Mouse (Mus musculus) MEL (cell line): ENCODE results near the gene Ccdc159. TPM values are rescaled to one million over a fixed set of nuclear protein-coding genes. Genes with fewer than 3 reads are reported as not detected.

ENCODE experiments used
- DNase-seq: peaks from one replicate; pipeline ENCODE4 v3.0.0; 2011; ENCODE audit warnings: low read depth, low spot score
- H3K27ac ChIP-seq: 2 replicates; pipeline ENCODE4 v1.5.1; 2012; ENCODE audit warnings: low read depth, mild to moderate bottlenecking, control low read depth, low read length, moderate library complexity; ENCODE audit not compliant: control insufficient read depth
- H3K27me3 ChIP-seq, 2 experiments: fragments of 150-350 bp in 1 of 2; sonication (generic) in 1 of 2; 2 replicates each; pipeline ENCODE4 v1.6.1; 2012; ENCODE audit warnings: low read length in 2 of 2, mild to moderate bottlenecking in 2 of 2, improper control_type of control experiment in 1 of 2, moderate library complexity in 1 of 2; ENCODE audit not compliant: insufficient read depth in 2 of 2, control insufficient read depth in 1 of 2
- H3K36me3 ChIP-seq, 2 experiments: 2 replicates each; pipeline ENCODE4 v1.6.1; 2012 to 2014; ENCODE audit warnings: low read length in 2 of 2, improper control_type of control experiment in 1 of 2, inconsistent platforms in 1 of 2, mild to moderate bottlenecking in 1 of 2; ENCODE audit not compliant: insufficient read depth in 2 of 2, control insufficient read depth in 1 of 2
- H3K4me1 ChIP-seq, 2 experiments: fragments of 150-350 bp in 1 of 2; sonication (generic) in 1 of 2; 2 replicates each; pipeline ENCODE4 v1.6.1; 2012; ENCODE audit warnings: low read length in 2 of 2, improper control_type of control experiment in 1 of 2, mild to moderate bottlenecking in 1 of 2; ENCODE audit not compliant: insufficient read depth in 2 of 2, control insufficient read depth in 1 of 2
- H3K4me3 ChIP-seq, 2 experiments: fragments of 150-350 bp in 1 of 2; sonication (generic) in 1 of 2; 2 replicates each; pipeline ENCODE4 v1.5.1; 2012; ENCODE audit warnings: low read depth in 2 of 2, low read length in 2 of 2, mild to moderate bottlenecking in 2 of 2, moderate library complexity in 2 of 2, control low read depth in 1 of 2, improper control_type of control experiment in 1 of 2; ENCODE audit not compliant: control insufficient read depth in 1 of 2, insufficient read depth in 1 of 2
- H3K79me2 ChIP-seq: 2 replicates; pipeline ENCODE4 v1.6.1; 2012; ENCODE audit warnings: mild to moderate bottlenecking, low read length, moderate library complexity; ENCODE audit not compliant: control insufficient read depth, poor library complexity, insufficient read depth
- H3K9ac ChIP-seq: 2 replicates; pipeline ENCODE4 v1.6.1; 2012; ENCODE audit warnings: low read depth, mild to moderate bottlenecking, control low read depth, low read length, moderate library complexity; ENCODE audit not compliant: control insufficient read depth, poor library complexity, severe bottlenecking
- H3K9me3 ChIP-seq: fragments of 150-350 bp; sonication (generic); replicated peaks from 2 replicates; pipeline ENCODE4 v1.6.1; 2012; ENCODE audit warnings: mild to moderate bottlenecking, low read length, improper control_type of control experiment, moderate library complexity; ENCODE audit not compliant: insufficient read depth
- BHLHE40 ChIP-seq: IDR thresholded peaks from 2 replicates; pipeline ENCODE4 v1.6.1; 2012; ENCODE audit warnings: low read depth, mild to moderate bottlenecking, inconsistent platforms, low read length, improper control_type of control experiment, borderline replicate concordance
- CHD1 ChIP-seq: IDR thresholded peaks from 2 replicates; pipeline ENCODE4 v1.6.1; 2012; ENCODE audit warnings: low read depth, mild to moderate bottlenecking, inconsistent platforms, low read length, improper control_type of control experiment
- CTCF ChIP-seq, 3 experiments: IDR thresholded peaks in 2 of 3; conservative IDR thresholded peaks in 1 of 3; 2 replicates each; pipeline ENCODE4 v1.5.1; 2011 to 2012; ENCODE audit warnings: low read length in 3 of 3, low read depth in 2 of 3, mild to moderate bottlenecking in 2 of 3, improper control_type of control experiment in 1 of 3, inconsistent platforms in 1 of 3, mixed read lengths in 1 of 3, moderate library complexity in 1 of 3; ENCODE audit not compliant: control insufficient read depth in 1 of 3, insufficient read depth in 1 of 3, poor library complexity in 1 of 3, severe bottlenecking in 1 of 3
- GATA1 ChIP-seq: IDR thresholded peaks from 2 replicates; pipeline ENCODE4 v1.6.1; 2011; ENCODE audit warnings: low read depth, low read length, improper control_type of control experiment
- HCFC1 ChIP-seq: IDR thresholded peaks from 2 replicates; pipeline ENCODE4 v1.6.1; 2012; ENCODE audit warnings: low read depth, mild to moderate bottlenecking, inconsistent platforms, low read length, improper control_type of control experiment, moderate library complexity
- MEF2A ChIP-seq: IDR thresholded peaks from 2 replicates; pipeline ENCODE4 v1.6.1; 2014; ENCODE audit warnings: low read depth, mild to moderate bottlenecking, inconsistent platforms, low read length, improper control_type of control experiment; ENCODE audit not compliant: poor library complexity, insufficient replicate concordance, severe bottlenecking; ENCODE audit errors: extremely low read depth
- POLR2A ChIP-seq, 2 experiments: IDR thresholded peaks; 2 replicates each; pipeline ENCODE4 v1.6.1; 2011 to 2012; ENCODE audit warnings: low read length in 2 of 2, mild to moderate bottlenecking in 2 of 2, control low read depth in 1 of 2, improper control_type of control experiment in 1 of 2, low read depth in 1 of 2, moderate library complexity in 1 of 2; ENCODE audit not compliant: control insufficient read depth in 1 of 2, insufficient read depth in 1 of 2, poor library complexity in 1 of 2
- POLR2AphosphoS5 ChIP-seq: IDR thresholded peaks from 2 replicates; pipeline ENCODE4 v1.6.1; 2012; ENCODE audit warnings: low read depth, borderline replicate concordance, mild to moderate bottlenecking, inconsistent platforms, low read length, moderate library complexity, mixed read lengths
- RAD21 ChIP-seq: IDR thresholded peaks from 2 replicates; pipeline ENCODE4 v1.6.1; 2011; ENCODE audit warnings: mild to moderate bottlenecking, low read depth, low read length, improper control_type of control experiment
- TAL1 ChIP-seq: IDR thresholded peaks from 2 replicates; pipeline ENCODE4 v1.6.1; 2012; ENCODE audit warnings: mild to moderate bottlenecking, inconsistent platforms, low read length, moderate library complexity, mixed read lengths
- TCF12 ChIP-seq: IDR thresholded peaks from 2 replicates; pipeline ENCODE4 v1.6.1; 2014; ENCODE audit warnings: low read depth, mild to moderate bottlenecking, inconsistent platforms, low read length, improper control_type of control experiment, moderate library complexity
- UBTF ChIP-seq: IDR thresholded peaks from 2 replicates; pipeline ENCODE4 v1.6.1; 2012; ENCODE audit warnings: low read depth, mild to moderate bottlenecking, inconsistent platforms, low read length, improper control_type of control experiment, moderate library complexity, borderline replicate concordance; ENCODE audit not compliant: insufficient read depth
- ZC3H11A ChIP-seq: IDR thresholded peaks from 2 replicates; pipeline ENCODE4 v1.6.1; 2012; ENCODE audit warnings: low read depth, mild to moderate bottlenecking, inconsistent platforms, low read length, improper control_type of control experiment
- polyA plus RNA-seq, 2 experiments: library from polyadenylated mRNA; stranded (reverse) in 1 of 2; unstranded in 1 of 2; fragments of >175 nt in 1 of 2; fragments of >200 nt in 1 of 2; gene quantifications; 2 replicates each; pipeline versions ENCODE4 v1.2.1 to v1.2.4; 2012; ENCODE audit warnings: low replicate concordance in 2 of 2, low read depth in 1 of 2; ENCODE audit not compliant: insufficient read length in 2 of 2, insufficient read depth in 1 of 2, missing spikeins in 1 of 2
- total RNA-seq: library from RNA; depleted of rRNA; stranded (reverse); fragments of 300-350 nt; gene quantifications from 2 replicates; pipeline ENCODE4 v1.2.3, GENCODE M21; 2012

The Ccdc159 gene
- total and polyA plus RNA-seq, 3 experiments, result 1.0 to 6.4 TPM; not detected in 1

- no peaks in the 10 kb centered on the region for H3K79me2 ChIP-seq
- peaks cover 2 to 4% of the 10 kb centered on the region in 2 experiments; a peak in 2 of 4 replicates for H3K27me3 ChIP-seq
- DNase-seq, result no peak
- H3K9ac ChIP-seq, result no peak overlapping the region
- no peaks in the 10 kb centered on the region for H3K9me3 ChIP-seq
- no peak overlapping the region for H3K27ac ChIP-seq
- H3K4me3 ChIP-seq, result no peak overlapping the region
- peaks cover 0 to under 1% of the 10 kb centered on the region in 2 experiments; a peak in 2 of 4 replicates for H3K36me3 ChIP-seq
- peaks cover under 1% of the 10 kb centered on the region in 2 experiments; a peak in 3 of 4 replicates for H3K4me1 ChIP-seq
- no peak for TF ChIP-seq TAL1
- TF ChIP-seq BHLHE40, result no peak
- no peak for TF ChIP-seq RAD21
- no peak for TF ChIP-seq HCFC1
- no peak for TF ChIP-seq UBTF
- TF ChIP-seq TCF12, result no peak
- TF ChIP-seq CHD1, result no peak
- TF ChIP-seq MEF2A, result no peak
- no peak for TF ChIP-seq GATA1
- TF ChIP-seq POLR2AphosphoS5, result no peak
These were observed 42.0 kb downstream of the Ccdc159 start for GRCm38 (mm10) chr9:21969304-21969703.

DNA sequence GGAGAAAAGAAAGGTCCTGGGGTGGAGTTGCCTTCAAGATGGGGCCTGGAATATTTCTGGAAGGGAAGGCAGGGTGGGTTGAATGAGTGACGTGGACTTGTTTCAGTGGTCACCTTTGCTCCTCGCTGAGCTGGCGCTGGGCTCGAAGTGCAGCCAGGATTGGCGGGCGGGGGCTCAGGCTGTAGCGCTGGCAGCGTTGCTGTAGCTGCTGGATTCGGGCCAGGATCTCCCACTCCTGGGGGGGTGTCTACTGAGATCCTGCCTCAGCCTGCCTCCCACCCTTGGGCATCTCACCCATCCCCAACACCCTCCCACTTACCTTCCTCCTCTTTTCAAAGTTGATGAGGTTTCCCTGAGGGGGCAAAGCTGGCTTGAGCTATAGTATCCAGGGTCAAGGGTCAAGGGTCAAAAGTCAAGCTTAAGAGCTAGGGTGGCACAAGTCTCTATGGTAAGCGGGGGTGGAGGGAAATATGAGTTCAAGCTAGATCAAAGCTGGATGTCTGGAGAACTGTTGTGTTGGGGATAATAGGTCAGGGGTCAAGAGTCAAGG is 49.4 kb downstream of the Ccdc159 start:
- no peak overlapping the region for H3K4me3 ChIP-seq
- peaks cover 4 to 5% of the 10 kb centered on the region in 2 experiments; a peak in 3 of 4 replicates for H3K27me3 ChIP-seq
- TF ChIP-seq CTCF (IDR thresholded peaks at IDR 0.05 in 2 of 3, conservative IDR thresholded peaks at IDR 0.05 in 1 of 3; ENCODE audit: control insufficient read depth in 1 of 3, insufficient read depth in 1 of 3, low read depth in 2 of 3, low read length in 3 of 3, poor library complexity in 1 of 3, severe bottlenecking in 1 of 3) (peak in 1 of 3 experiments; percentile 3; a peak in 1 of 6 replicates), POLR2A (IDR thresholded peaks at IDR 0.05; ENCODE audit: control insufficient read depth in 1 of 2, insufficient read depth in 1 of 2, low read depth in 1 of 2, low read length in 2 of 2, poor library complexity in 1 of 2) (no peak)
- TF ChIP-seq, all 39 proteins: peak for 1

DNA sequence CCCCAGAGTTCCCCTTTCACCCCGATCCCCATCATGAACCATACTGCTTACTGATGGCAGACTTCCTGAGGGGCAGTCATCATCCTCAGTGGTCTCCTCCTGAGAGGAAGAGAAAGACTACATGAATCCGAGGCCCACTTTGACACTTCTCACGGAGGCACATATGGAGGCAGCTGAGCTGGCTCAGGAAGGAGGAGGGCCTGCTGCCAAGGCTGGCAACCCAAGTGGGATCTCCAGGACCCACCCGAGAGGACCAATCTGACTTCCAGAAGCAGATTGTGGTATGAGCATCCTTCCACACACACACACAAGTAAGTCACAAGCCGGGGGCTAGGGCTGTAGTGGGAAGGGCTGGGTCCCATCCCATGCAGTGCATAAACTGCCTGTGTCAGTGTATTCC is 50.1 kb downstream of the Ccdc159 start:
- Histone ChIP-seq H3K4me3 (no peak overlapping the region), H3K4me1 (no peaks in the 10 kb centered on the region), H3K27ac (no peak overlapping the region), H3K9ac (no peak overlapping the region), H3K79me2 (no peaks in the 10 kb centered on the region), H3K9me3 (no peaks in the 10 kb centered on the region), H3K27me3 (peaks cover 8 to 9% of the 10 kb centered on the region in 2 experiments; a peak in 3 of 4 replicates), H3K36me3 (no peaks in the 10 kb centered on the region)
- no peak for DNase-seq
- TF ChIP-seq POLR2A (IDR thresholded peaks at IDR 0.05; ENCODE audit: control insufficient read depth in 1 of 2, insufficient read depth in 1 of 2, low read depth in 1 of 2, low read length in 2 of 2, poor library complexity in 1 of 2) (no peak), ZC3H11A (no peak)

More for the DNA sequence above, 49.4 kb downstream of the Ccdc159 start:
- H3K27ac ChIP-seq, result no peak overlapping the region
- no peak overlapping the region for H3K9ac ChIP-seq
- DNase-seq, result no peak
- H3K79me2 ChIP-seq, result no peaks in the 10 kb centered on the region
- H3K4me1 ChIP-seq, result no peaks in the 10 kb centered on the region
- H3K9me3 ChIP-seq, result no peaks in the 10 kb centered on the region
- H3K36me3 ChIP-seq, result no peaks in the 10 kb centered on the region
